Mouse (Mus musculus): ENCODE results near the gene Misp. TPM values are rescaled to one million over a fixed set of nuclear protein-coding genes. Genes with fewer than 3 reads are reported as not detected.

Misp gene
- polyA plus RNA-seq, 1 experiment, result 4.0 TPM

DNA sequence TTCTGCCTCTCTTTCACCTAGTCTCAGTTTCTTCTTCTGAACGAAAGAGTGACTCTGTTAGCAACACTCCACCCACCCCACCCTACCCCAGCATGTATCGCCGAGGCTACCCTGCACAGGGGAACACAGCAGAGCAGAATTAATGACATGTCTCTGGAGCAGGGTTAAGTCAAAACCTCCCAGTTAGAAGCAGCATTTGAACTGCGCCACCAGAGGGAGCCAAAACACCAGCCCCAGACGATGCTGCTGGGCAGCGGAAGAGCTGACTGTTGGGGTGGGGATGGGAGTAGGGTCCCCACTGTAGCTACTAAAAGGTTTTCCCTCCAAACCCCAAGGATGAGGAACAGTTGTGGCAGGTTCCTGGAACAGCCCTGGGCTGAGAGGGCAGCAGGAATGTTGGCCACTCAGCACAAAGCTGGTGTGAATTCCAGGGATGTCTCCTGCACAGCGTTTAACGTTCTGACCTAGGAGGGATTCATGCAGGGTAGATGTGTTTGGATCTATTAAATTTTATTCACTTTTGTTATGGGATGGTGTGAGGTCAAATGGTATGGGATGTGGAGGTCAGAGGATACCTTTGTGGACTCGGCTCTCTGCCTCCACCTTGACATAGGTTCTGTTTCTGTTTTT, 14.1 kb downstream of the Misp start:
- H3K9me3 ChIP-seq (replicated peaks; ENCODE audit: control insufficient read depth, insufficient read depth, low read length, poor library complexity, severe bottlenecking), result no peaks in the 10 kb centered on the region
- no peak overlapping the region for H3K4me3 ChIP-seq (ENCODE audit: low read depth, low read length)
- H3K27me3 ChIP-seq (ENCODE audit: control insufficient read depth, insufficient read depth, low read length, poor library complexity, severe bottlenecking), result no peaks in the 10 kb centered on the region
- H3K9ac ChIP-seq (ENCODE audit: low read depth, poor library complexity, severe bottlenecking), result no peak overlapping the region
- H3K36me3 ChIP-seq (ENCODE audit: control insufficient read depth, insufficient read depth, low read length, poor library complexity, severe bottlenecking), result no peaks in the 10 kb centered on the region
- TF ChIP-seq CTCF (IDR thresholded peaks at IDR 0.05; ENCODE audit: low read depth, low read length), result peak; percentile 98
- TF ChIP-seq EP300 (IDR thresholded peaks at IDR 0.05; ENCODE audit: insufficient read depth, low read depth, low read length), result 0 out of 2 replicates have a peak, but pooled peaks have one; percentile 7
- TF ChIP-seq POLR2A (IDR thresholded peaks at IDR 0.05; ENCODE audit: insufficient read depth, low read length), result no peak
- no peak overlapping the region for H3K27ac ChIP-seq (ENCODE audit: insufficient read depth, low read length)
- H3K4me1 ChIP-seq (ENCODE audit: control insufficient read depth, insufficient read depth, low read length), result no peaks in the 10 kb centered on the region

- TF ChIP-seq POLR2A (IDR thresholded peaks at IDR 0.05; ENCODE audit: insufficient read depth, low read length) (no peak), CTCF (IDR thresholded peaks at IDR 0.05; ENCODE audit: low read depth, low read length) (no peak), EP300 (IDR thresholded peaks at IDR 0.05; ENCODE audit: insufficient read depth, low read depth, low read length) (no peak)
- Histone ChIP-seq H3K4me3 (ENCODE audit: low read depth, low read length) (no peak overlapping the region), H3K4me1 (ENCODE audit: control insufficient read depth, insufficient read depth, low read length) (no peaks in the 10 kb centered on the region), H3K9me3 (replicated peaks; ENCODE audit: control insufficient read depth, insufficient read depth, low read length, poor library complexity, severe bottlenecking) (no peaks in the 10 kb centered on the region), H3K27ac (ENCODE audit: insufficient read depth, low read length) (no peak overlapping the region), H3K27me3 (ENCODE audit: control insufficient read depth, insufficient read depth, low read length, poor library complexity, severe bottlenecking) (no peaks in the 10 kb centered on the region), H3K36me3 (ENCODE audit: control insufficient read depth, insufficient read depth, low read length, poor library complexity, severe bottlenecking) (no peaks in the 10 kb centered on the region), H3K9ac (ENCODE audit: low read depth, poor library complexity, severe bottlenecking) (no peak overlapping the region)
Observed at GRCm38 (mm10) chr10:79836918-79837317, 16.1 kb downstream of the Misp start.

GRCm38 (mm10) chr10:79838151-79838550, 17.4 kb downstream of the Misp start:
- Histone ChIP-seq H3K4me1 (ENCODE audit: control insufficient read depth, insufficient read depth, low read length) (peaks cover 3% of the 10 kb centered on the region), H3K27ac (ENCODE audit: insufficient read depth, low read length) (no peak overlapping the region), H3K9ac (ENCODE audit: low read depth, poor library complexity, severe bottlenecking) (no peak overlapping the region), H3K4me3 (ENCODE audit: low read depth, low read length) (no peak overlapping the region), H3K9me3 (replicated peaks; ENCODE audit: control insufficient read depth, insufficient read depth, low read length, poor library complexity, severe bottlenecking) (no peaks in the 10 kb centered on the region), H3K27me3 (ENCODE audit: control insufficient read depth, insufficient read depth, low read length, poor library complexity, severe bottlenecking) (no peaks in the 10 kb centered on the region), H3K36me3 (ENCODE audit: control insufficient read depth, insufficient read depth, low read length, poor library complexity, severe bottlenecking) (no peaks in the 10 kb centered on the region)
- TF ChIP-seq EP300 (IDR thresholded peaks at IDR 0.05; ENCODE audit: insufficient read depth, low read depth, low read length) (no peak), POLR2A (IDR thresholded peaks at IDR 0.05; ENCODE audit: insufficient read depth, low read length) (no peak), CTCF (IDR thresholded peaks at IDR 0.05; ENCODE audit: low read depth, low read length) (no peak)

GRCm38 (mm10) chr10:79840091-79840490, 19.3 kb downstream of the Misp start:
- H3K9ac ChIP-seq (ENCODE audit: low read depth, poor library complexity, severe bottlenecking), result peak overlapping the region; percentile 52; the same call in 1 of the 2 replicates
- H3K27me3 ChIP-seq (ENCODE audit: control insufficient read depth, insufficient read depth, low read length, poor library complexity, severe bottlenecking), result no peaks in the 10 kb centered on the region
- no peaks in the 10 kb centered on the region for H3K36me3 ChIP-seq (ENCODE audit: control insufficient read depth, insufficient read depth, low read length, poor library complexity, severe bottlenecking)
- TF ChIP-seq CTCF (IDR thresholded peaks at IDR 0.05; ENCODE audit: low read depth, low read length), result no peak
- no peak for TF ChIP-seq EP300 (IDR thresholded peaks at IDR 0.05; ENCODE audit: insufficient read depth, low read depth, low read length)
- no peak for TF ChIP-seq POLR2A (IDR thresholded peaks at IDR 0.05; ENCODE audit: insufficient read depth, low read length)
- peaks cover 6% of the 10 kb centered on the region for H3K4me1 ChIP-seq (ENCODE audit: control insufficient read depth, insufficient read depth, low read length)
- H3K4me3 ChIP-seq (ENCODE audit: low read depth, low read length), result peak overlapping the region; percentile 63
- no peaks in the 10 kb centered on the region for H3K9me3 ChIP-seq (replicated peaks; ENCODE audit: control insufficient read depth, insufficient read depth, low read length, poor library complexity, severe bottlenecking)
- peak overlapping the region; percentile 82 for H3K27ac ChIP-seq (ENCODE audit: insufficient read depth, low read length)

DNA sequence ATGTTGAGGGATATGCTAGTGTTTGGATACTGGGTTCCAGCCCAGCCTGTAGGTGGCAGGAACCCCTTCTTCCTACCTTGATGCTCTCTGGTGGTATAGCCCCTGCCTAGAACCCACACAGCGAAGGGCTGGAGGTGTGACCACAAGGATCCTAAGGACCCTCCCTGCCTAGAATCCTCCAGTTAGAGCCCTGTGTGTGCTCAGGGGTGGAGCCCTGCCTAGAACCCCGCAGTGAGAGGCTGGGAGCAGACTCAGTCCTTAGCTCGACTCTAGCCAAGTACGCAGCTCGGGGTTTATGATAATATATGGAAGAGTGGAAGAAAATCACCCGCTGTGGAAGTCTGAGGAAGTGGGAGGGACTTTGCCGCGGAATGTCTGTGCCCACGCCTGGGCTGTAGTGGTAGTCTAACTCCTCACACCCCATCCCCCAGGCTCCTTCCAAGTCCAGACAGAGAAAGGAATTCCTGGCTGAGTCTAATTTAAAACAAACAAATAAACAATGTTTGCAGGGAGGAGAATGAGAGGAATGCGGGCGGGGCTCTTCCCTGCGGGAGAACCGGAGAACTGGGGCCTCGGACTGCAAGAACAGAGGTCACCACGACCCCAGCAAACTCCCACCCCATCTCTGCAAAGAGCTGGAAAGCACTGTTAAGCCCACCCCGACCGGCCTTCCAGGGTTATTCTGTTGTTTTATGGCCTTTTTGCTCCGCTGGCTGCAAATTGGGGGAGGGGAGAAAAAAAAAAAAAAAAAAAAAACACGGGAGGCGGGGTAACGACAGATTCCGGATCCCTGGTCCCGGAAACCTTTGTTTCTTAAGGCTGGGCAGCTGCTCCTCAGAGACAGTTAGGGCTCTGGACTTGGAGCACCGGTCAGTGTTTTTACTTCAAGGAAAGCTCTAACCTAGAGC, 20.1 kb downstream of the Misp start:
- H3K9ac ChIP-seq (ENCODE audit: low read depth, poor library complexity, severe bottlenecking), result peak overlapping the region; percentile 52
- H3K27ac ChIP-seq (ENCODE audit: insufficient read depth, low read length), result peak overlapping the region; percentile 82
- H3K4me3 ChIP-seq (ENCODE audit: low read depth, low read length), result peak overlapping the region; percentile 63
- H3K4me1 ChIP-seq (ENCODE audit: control insufficient read depth, insufficient read depth, low read length), result peaks cover 6% of the 10 kb centered on the region
- TF ChIP-seq EP300 (IDR thresholded peaks at IDR 0.05; ENCODE audit: insufficient read depth, low read depth, low read length) (peak; percentile 86), POLR2A (IDR thresholded peaks at IDR 0.05; ENCODE audit: insufficient read depth, low read length) (peak; percentile 53), CTCF (IDR thresholded peaks at IDR 0.05; ENCODE audit: low read depth, low read length) (peak; percentile 33)
- H3K9me3 ChIP-seq (replicated peaks; ENCODE audit: control insufficient read depth, insufficient read depth, low read length, poor library complexity, severe bottlenecking), result no peaks in the 10 kb centered on the region
- no peaks in the 10 kb centered on the region for H3K27me3 ChIP-seq (ENCODE audit: control insufficient read depth, insufficient read depth, low read length, poor library complexity, severe bottlenecking)
- H3K36me3 ChIP-seq (ENCODE audit: control insufficient read depth, insufficient read depth, low read length, poor library complexity, severe bottlenecking), result no peaks in the 10 kb centered on the region
